Mouse (Mus musculus) megakaryocyte, embryonic 14.5 days (primary cell): ENCODE data around the gene Ttc39a.

ENCODE experiments used
- FLI1 ChIP-seq: IDR thresholded peaks from 2 replicates; pipeline ENCODE4 v1.6.1; 2012; ENCODE audit warnings: low read length, inconsistent platforms, mixed read lengths
- GATA1 ChIP-seq: IDR thresholded peaks from 3 replicates; pipeline ENCODE4 v1.6.1; 2012; ENCODE audit warnings: mixed read lengths, low read length, inconsistent platforms, borderline replicate concordance

DNA sequence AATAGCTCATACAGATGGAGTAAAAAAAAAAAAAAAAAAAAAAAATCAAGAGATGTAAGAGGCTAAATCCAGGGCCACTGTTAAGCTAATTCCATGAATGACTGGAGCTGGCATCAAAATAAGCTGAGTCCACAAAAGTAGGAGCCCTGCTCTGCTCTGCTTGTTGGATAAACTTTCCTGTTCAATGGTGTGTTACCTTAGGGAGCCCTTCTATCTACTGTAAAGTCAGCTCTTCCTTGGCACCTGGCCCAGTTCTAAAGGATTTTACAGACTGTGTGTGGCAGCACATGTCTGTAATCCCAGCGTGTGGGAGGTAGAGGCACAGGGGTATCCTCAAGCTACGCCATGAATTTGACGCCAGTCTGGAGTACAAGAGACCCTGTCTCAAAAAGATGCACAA is 34.6 kb downstream of the Ttc39a start:
- TF ChIP-seq GATA1 (no peak), FLI1 (no peak)
